Mouse (Mus musculus): ENCODE measurements at regions not wholly inside any gene's neighbourhood (a gene's known extent, or its start where the extent isn't known, plus 50 kb on each side); places are given as distances from the start of the nearest gene placed in this dataset.

GRCm38 (mm10) chr14:54002083-54002482, 251.8 kb downstream of the Dad1 start:
- no peak for TF ChIP-seq CTCF (IDR thresholded peaks at IDR 0.05; ENCODE audit: insufficient read depth, low read depth, low read length)
- no peak for TF ChIP-seq POLR2A (IDR thresholded peaks at IDR 0.05; ENCODE audit: insufficient read depth, low read depth, low read length)

Measured in olfactory bulb, adult 2 months (tissue).